Mouse (Mus musculus): ENCODE measurements at regions not wholly inside any gene's neighbourhood (a gene's known extent, or its start where the extent isn't known, plus 50 kb on each side); places are given as distances from the start of the nearest gene placed in this dataset.
A peak's percentile ranks its signal among the peaks of the same experiment; 100 is the strongest.

DNA sequence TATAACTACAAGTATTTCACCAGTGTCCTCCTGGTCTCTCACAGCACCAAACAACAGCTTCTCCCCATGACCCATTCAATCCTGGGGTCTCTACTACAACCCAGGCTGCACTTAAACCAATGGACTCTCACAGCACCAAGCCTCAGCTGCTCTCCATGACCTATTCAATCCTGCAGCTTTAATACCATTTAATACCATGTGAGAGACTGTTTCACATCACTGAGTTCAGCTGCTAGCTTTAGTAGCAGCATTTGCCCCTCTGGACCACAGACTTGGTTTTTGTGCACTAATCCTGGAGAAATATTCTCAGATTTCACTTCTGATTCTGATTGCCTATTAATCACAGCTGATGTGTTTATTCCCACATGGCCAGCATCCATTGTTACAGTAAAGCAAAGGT lies 147.5 kb upstream of the Pabpc6 start:
- no peak overlapping the region for H3K4me2 ChIP-seq (ENCODE audit: low read depth, low read length, poor library complexity, severe bottlenecking)
- no peak for TF ChIP-seq CTCF (IDR thresholded peaks at IDR 0.05)
- DNase-seq (ENCODE audit: low spot score) (no peak), ATAC-seq (ENCODE audit: low FRiP score) (no peak)
- H3K4me1 ChIP-seq (ENCODE audit: insufficient read depth, low read length) = no peaks in the 10 kb centered on the region
- no peaks in the 10 kb centered on the region for H3K27me3 ChIP-seq (ENCODE audit: insufficient read depth, low read length)
- H3K9me3 ChIP-seq (ENCODE audit: low read length) = no peaks in the 10 kb centered on the region
- no peaks in the 10 kb centered on the region for H3K36me3 ChIP-seq (ENCODE audit: insufficient read depth, low read length)
- no peak overlapping the region for H3K4me3 ChIP-seq (ENCODE audit: low read depth, low read length)
- no peak overlapping the region for H3K27ac ChIP-seq (ENCODE audit: low read depth, low read length)
- no peak overlapping the region for H3K9ac ChIP-seq (replicated peaks; ENCODE audit: low read length, poor library complexity, severe bottlenecking)

DNA sequence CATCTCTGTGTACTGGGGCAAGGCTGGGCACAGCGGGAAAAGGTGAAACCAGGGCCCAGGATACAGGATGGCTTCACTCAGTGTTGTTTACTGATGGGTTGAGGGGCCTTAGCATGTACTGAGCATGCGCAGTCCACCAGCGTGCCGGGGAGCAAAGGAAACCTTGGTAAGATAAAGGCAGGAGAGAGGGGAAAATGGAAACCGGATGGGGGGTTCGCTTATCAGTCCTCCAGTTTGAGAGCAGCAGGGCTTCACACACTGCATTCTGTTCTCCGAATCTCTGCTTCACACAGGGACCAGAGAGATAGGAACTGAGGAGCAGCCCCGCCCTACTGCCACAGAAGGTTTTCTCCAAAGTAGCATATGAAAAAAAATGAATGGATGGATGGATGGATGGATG lies 127.6 kb upstream of the Pabpc6 start:
- Histone ChIP-seq H3K9me3 (ENCODE audit: low read length) (no peaks in the 10 kb centered on the region), H3K4me1 (ENCODE audit: insufficient read depth, low read length) (no peaks in the 10 kb centered on the region), H3K27ac (ENCODE audit: low read depth, low read length) (no peak overlapping the region), H3K4me3 (ENCODE audit: low read depth, low read length) (no peak overlapping the region), H3K27me3 (ENCODE audit: insufficient read depth, low read length) (no peaks in the 10 kb centered on the region), H3K36me3 (ENCODE audit: insufficient read depth, low read length) (no peaks in the 10 kb centered on the region), H3K9ac (replicated peaks; ENCODE audit: low read length, poor library complexity, severe bottlenecking) (no peak overlapping the region), H3K4me2 (ENCODE audit: low read depth, low read length, poor library complexity, severe bottlenecking) (no peak overlapping the region)
- ATAC-seq (ENCODE audit: low FRiP score) (no peak), DNase-seq (ENCODE audit: low spot score) (no peak)
- 73% methylated on average over 8 of the region's 8 CpGs for WGBS
- no peak for TF ChIP-seq CTCF (IDR thresholded peaks at IDR 0.05)

DNA sequence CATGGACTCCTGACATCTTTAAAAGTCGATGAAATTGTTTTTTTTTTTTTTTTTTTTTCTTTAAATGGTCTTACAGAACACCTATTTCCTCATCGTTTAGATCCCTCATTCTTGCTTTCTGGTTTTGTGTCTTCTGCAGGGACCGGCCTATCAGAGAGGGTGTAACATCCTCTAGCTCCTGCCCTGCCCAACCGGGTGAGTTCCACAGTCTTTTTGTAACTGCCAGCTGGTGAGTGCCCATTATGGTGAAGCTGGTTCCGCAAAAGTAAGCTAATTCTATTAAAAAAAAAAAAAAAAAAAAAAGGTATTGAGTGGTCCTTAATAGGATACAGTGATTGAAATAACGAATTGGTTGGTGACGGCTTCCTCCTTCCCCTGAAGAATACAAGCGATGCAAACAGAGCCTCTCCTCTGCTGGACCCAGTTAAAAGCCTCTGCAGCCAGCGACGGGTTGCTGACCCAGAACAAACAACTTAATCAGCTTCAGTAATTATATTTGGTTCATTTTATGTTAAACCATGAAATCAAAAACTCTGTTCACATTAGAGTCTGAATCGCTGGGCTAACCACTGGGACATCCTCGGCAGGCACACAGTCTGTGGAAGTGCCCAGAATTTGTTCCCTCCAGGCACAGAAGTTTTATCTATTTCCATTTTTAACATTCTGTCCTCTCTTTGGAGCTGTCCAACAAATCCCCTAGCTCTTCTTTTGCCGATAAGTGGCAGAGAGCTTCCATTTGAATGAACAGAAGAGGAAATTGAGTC lies 126.9 kb upstream of the Pabpc6 start:
- no peak overlapping the region for H3K27ac ChIP-seq (ENCODE audit: low read depth, low read length)
- no peak for TF ChIP-seq CTCF (IDR thresholded peaks at IDR 0.05)
- no peak overlapping the region for H3K4me2 ChIP-seq (ENCODE audit: low read depth, low read length, poor library complexity, severe bottlenecking)
- H3K4me1 ChIP-seq (ENCODE audit: insufficient read depth, low read length) = no peaks in the 10 kb centered on the region
- H3K4me3 ChIP-seq (ENCODE audit: low read depth, low read length) = no peak overlapping the region
- no peaks in the 10 kb centered on the region for H3K36me3 ChIP-seq (ENCODE audit: insufficient read depth, low read length)
- DNase-seq (ENCODE audit: low spot score) (peak; percentile 33), ATAC-seq (ENCODE audit: low FRiP score) (no peak)
- WGBS = 25% methylated on average over 13 of the region's 13 CpGs
- no peaks in the 10 kb centered on the region for H3K9me3 ChIP-seq (ENCODE audit: low read length)
- no peak overlapping the region for H3K9ac ChIP-seq (replicated peaks; ENCODE audit: low read length, poor library complexity, severe bottlenecking)
- H3K27me3 ChIP-seq (ENCODE audit: insufficient read depth, low read length) = no peaks in the 10 kb centered on the region

DNA sequence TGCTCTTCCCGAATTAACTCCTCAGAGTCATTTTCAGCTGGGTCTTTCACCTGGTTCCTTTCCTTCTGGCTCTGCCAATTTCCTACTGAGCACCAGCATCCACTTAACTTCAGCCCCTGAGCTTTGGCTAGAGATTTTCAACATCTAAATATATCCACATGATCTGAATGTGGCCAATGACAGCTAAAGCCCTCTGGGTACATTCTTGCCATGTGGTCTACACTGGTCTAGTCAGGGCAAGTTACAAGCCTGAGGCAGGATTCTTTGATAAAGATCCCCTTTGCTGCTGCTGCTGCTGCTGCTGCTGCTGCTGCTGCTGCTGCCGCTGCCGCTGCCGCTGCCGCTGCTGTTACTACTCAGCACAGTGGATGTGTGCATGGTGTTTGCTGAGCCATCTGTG lies 109.3 kb upstream of the Pabpc6 start:
- Histone ChIP-seq H3K36me3 (ENCODE audit: insufficient read depth, low read length) (no peaks in the 10 kb centered on the region), H3K9me3 (ENCODE audit: low read length) (no peaks in the 10 kb centered on the region), H3K4me1 (ENCODE audit: insufficient read depth, low read length) (peaks cover 8% of the 10 kb centered on the region; the same call in 1 of the 2 replicates), H3K27me3 (ENCODE audit: insufficient read depth, low read length) (no peaks in the 10 kb centered on the region), H3K4me2 (ENCODE audit: low read depth, low read length, poor library complexity, severe bottlenecking) (no peak overlapping the region), H3K4me3 (ENCODE audit: low read depth, low read length) (no peak overlapping the region), H3K9ac (replicated peaks; ENCODE audit: low read length, poor library complexity, severe bottlenecking) (no peak overlapping the region), H3K27ac (ENCODE audit: low read depth, low read length) (no peak overlapping the region)
- no peak for TF ChIP-seq CTCF (IDR thresholded peaks at IDR 0.05)
- DNase-seq (ENCODE audit: low spot score) = no peak
- WGBS = 73% methylated on average over 5 of the region's 5 CpGs
- ATAC-seq (ENCODE audit: low FRiP score) = no peak

DNA sequence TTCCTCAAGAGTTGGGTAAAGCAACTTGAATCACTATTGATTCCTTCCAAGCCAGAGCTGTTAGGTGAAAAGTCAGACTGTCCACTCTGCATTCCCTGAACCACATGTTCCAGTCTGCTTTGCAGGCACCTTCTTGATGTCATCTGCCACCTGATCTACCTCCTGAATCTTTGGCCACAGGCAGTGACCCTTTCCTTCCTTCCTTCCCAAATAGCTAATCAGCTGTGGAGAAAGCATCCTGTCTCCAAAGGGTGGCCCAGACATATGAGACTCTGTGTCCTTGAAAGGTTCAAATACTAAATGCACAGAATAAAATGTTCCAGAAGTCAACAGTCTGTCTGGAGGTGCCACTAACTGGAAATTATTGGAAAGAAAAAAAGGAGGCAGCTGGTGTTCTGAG lies 107.6 kb upstream of the Pabpc6 start:
- H3K9ac ChIP-seq (replicated peaks; ENCODE audit: low read length, poor library complexity, severe bottlenecking) = no peak overlapping the region

DNA sequence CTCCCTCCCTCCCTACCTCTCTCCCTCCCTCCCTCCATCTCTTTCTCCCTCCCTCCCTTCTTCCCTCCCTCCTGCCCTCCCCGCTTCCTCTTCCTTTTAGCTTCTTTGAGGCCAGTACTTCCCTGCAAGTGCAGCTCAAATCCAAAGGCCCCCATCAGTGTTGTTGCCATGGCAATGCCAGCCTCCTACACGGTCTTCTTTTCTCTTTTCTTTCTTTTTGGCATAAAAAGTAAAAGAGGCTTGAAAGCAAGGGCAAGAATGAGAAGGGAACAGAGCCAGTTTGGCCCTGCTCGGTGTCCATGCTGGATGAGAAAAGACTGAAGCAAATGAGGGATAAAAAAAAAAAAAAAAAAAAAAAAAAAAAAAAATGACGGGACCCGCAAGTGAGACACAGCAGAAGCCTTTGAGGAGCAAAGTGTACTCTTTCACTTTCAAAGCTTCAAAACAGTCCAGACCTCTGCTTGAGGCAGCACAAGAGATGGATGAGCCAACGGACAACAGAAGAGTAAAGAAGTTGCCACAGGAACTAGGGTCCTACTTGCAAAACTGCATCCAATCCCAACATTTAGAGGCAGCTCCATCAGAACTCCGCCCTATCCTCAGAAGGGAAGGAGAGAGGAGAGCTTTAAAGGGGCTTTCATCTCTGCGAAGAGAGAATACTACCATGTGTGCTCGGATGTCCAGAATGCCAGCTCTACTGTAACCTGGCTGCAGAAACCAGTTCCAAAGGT lies 106.9 kb upstream of the Pabpc6 start:
- peak; percentile 88 for DNase-seq (ENCODE audit: low spot score)
- Histone ChIP-seq H3K9ac (replicated peaks; ENCODE audit: low read length, poor library complexity, severe bottlenecking) (no peak overlapping the region), H3K9me3 (ENCODE audit: low read length) (no peaks in the 10 kb centered on the region), H3K27me3 (ENCODE audit: insufficient read depth, low read length) (no peaks in the 10 kb centered on the region), H3K4me2 (ENCODE audit: low read depth, low read length, poor library complexity, severe bottlenecking) (no peak overlapping the region), H3K27ac (ENCODE audit: low read depth, low read length) (peak overlapping the region; percentile 63), H3K4me3 (ENCODE audit: low read depth, low read length) (no peak overlapping the region), H3K36me3 (ENCODE audit: insufficient read depth, low read length) (no peaks in the 10 kb centered on the region), H3K4me1 (ENCODE audit: insufficient read depth, low read length) (peaks cover 8% of the 10 kb centered on the region; the same call in 1 of the 2 replicates)
- peak; percentile 85 for ATAC-seq (ENCODE audit: low FRiP score)
- 19% methylated on average over 8 of the region's 9 CpGs for WGBS
- no peak for TF ChIP-seq CTCF (IDR thresholded peaks at IDR 0.05)

More for the DNA sequence above, 107.6 kb upstream of the Pabpc6 start:
- Histone ChIP-seq H3K4me2 (ENCODE audit: low read depth, low read length, poor library complexity, severe bottlenecking) (no peak overlapping the region), H3K4me3 (ENCODE audit: low read depth, low read length) (no peak overlapping the region), H3K27ac (ENCODE audit: low read depth, low read length) (peak overlapping the region; percentile 63), H3K27me3 (ENCODE audit: insufficient read depth, low read length) (no peaks in the 10 kb centered on the region), H3K9me3 (ENCODE audit: low read length) (no peaks in the 10 kb centered on the region), H3K36me3 (ENCODE audit: insufficient read depth, low read length) (no peaks in the 10 kb centered on the region), H3K4me1 (ENCODE audit: insufficient read depth, low read length) (peaks cover 8% of the 10 kb centered on the region; the same call in 1 of the 2 replicates)
- ATAC-seq (ENCODE audit: low FRiP score) (no peak), DNase-seq (ENCODE audit: low spot score) (no peak)
- no peak for TF ChIP-seq CTCF (IDR thresholded peaks at IDR 0.05)
